Mouse (Mus musculus): Measurements from ENCODE around the gene Rps13.

DNA sequence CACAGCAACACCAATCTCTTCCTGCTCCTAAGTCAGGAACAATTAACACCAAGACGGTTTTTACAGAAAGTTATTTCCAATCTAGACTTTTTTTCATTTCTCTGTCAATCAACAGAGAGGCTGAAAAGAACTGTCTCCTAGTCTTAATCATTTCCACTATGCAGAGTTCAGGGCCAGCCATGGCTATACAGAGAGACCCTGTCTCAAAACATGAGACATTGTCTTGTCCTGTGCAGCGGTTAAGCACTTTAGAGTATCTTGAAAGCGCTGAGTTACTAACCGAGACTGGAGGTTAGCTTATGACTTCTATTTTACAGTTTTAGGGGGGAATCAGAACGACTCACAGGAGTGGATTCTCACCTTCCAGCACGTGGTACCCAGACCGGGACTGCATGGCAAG, 5.2 kb downstream of the Rps13 start:
- TF ChIP-seq CTCF (IDR thresholded peaks at IDR 0.05; ENCODE audit: borderline replicate concordance, extremely low read depth, insufficient read depth, insufficient read length) = no peak
- no peak for TF ChIP-seq POLR2A (IDR thresholded peaks at IDR 0.05; ENCODE audit: borderline replicate concordance, extremely low read depth, insufficient read depth, insufficient read length, poor library complexity, severe bottlenecking)
